Mouse (Mus musculus): ENCODE measurements at regions not wholly inside any gene's neighbourhood (a gene's known extent, or its start where the extent isn't known, plus 50 kb on each side); places are given as distances from the start of the nearest gene placed in this dataset.

GRCm38 (mm10) chr2:147254137-147254536 lies 60.1 kb upstream of the Nkx2-2 start:
- WGBS = 64% methylated on average over 5 of the region's 5 CpGs
- H3K27ac ChIP-seq (replicated peaks; ENCODE audit: low read depth, low read length) = no peak overlapping the region
- no peak overlapping the region for H3K9ac ChIP-seq (ENCODE audit: low read length)
- DNase-seq (ENCODE audit: low spot score) (no peak), ATAC-seq (ENCODE audit: insufficient number of reproducible peaks, low FRiP score, low TSS enrichment, low read depth) (no peak)
- no peaks in the 10 kb centered on the region for H3K9me3 ChIP-seq (ENCODE audit: control insufficient read depth, low read length)
- no peaks in the 10 kb centered on the region for H3K27me3 ChIP-seq (ENCODE audit: control insufficient read depth, insufficient read depth, low read length)
- no peak overlapping the region for H3K4me3 ChIP-seq (ENCODE audit: low read depth, low read length)
- no peaks in the 10 kb centered on the region for H3K4me1 ChIP-seq (ENCODE audit: control insufficient read depth, insufficient read depth, low read length)
- no peak overlapping the region for H3K4me2 ChIP-seq (ENCODE audit: low read depth, severe bottlenecking)
- no peaks in the 10 kb centered on the region for H3K36me3 ChIP-seq (ENCODE audit: control insufficient read depth, insufficient read depth, low read length)

GRCm38 (mm10) chr2:147247981-147248514 lies 54.0 kb upstream of the Nkx2-2 start:
- DNase-seq (ENCODE audit: low spot score) = no peak
- Histone ChIP-seq H3K36me3 (ENCODE audit: control insufficient read depth, insufficient read depth, low read length) (no peaks in the 10 kb centered on the region), H3K4me1 (ENCODE audit: control insufficient read depth, insufficient read depth, low read length) (no peaks in the 10 kb centered on the region), H3K27ac (replicated peaks; ENCODE audit: low read depth, low read length) (no peak overlapping the region), H3K4me3 (ENCODE audit: low read depth, low read length) (no peak overlapping the region), H3K9me3 (ENCODE audit: control insufficient read depth, low read length) (no peaks in the 10 kb centered on the region), H3K9ac (ENCODE audit: low read length) (no peak overlapping the region), H3K27me3 (ENCODE audit: control insufficient read depth, insufficient read depth, low read length) (no peaks in the 10 kb centered on the region), H3K4me2 (ENCODE audit: low read depth, severe bottlenecking) (no peak overlapping the region)
- 68% methylated on average over 6 of the region's 6 CpGs for WGBS
- ATAC-seq (ENCODE audit: insufficient number of reproducible peaks, low FRiP score, low TSS enrichment, low read depth) = no peak

- H3K4me1 ChIP-seq (ENCODE audit: control insufficient read depth, insufficient read depth, low read length) = no peaks in the 10 kb centered on the region
- H3K9ac ChIP-seq (ENCODE audit: low read length) = no peak overlapping the region
- DNase-seq (ENCODE audit: low spot score) (no peak), ATAC-seq (ENCODE audit: insufficient number of reproducible peaks, low FRiP score, low TSS enrichment, low read depth) (no peak)
- H3K27me3 ChIP-seq (ENCODE audit: control insufficient read depth, insufficient read depth, low read length) = no peaks in the 10 kb centered on the region
- H3K36me3 ChIP-seq (ENCODE audit: control insufficient read depth, insufficient read depth, low read length) = no peaks in the 10 kb centered on the region
- no peaks in the 10 kb centered on the region for H3K9me3 ChIP-seq (ENCODE audit: control insufficient read depth, low read length)
- H3K27ac ChIP-seq (replicated peaks; ENCODE audit: low read depth, low read length) = no peak overlapping the region
- H3K4me2 ChIP-seq (ENCODE audit: low read depth, severe bottlenecking) = no peak overlapping the region
- no peak overlapping the region for H3K4me3 ChIP-seq (ENCODE audit: low read depth, low read length)
- 46% methylated on average over 8 of the region's 8 CpGs for WGBS
Measured at GRCm38 (mm10) chr2:147247238-147247637, 53.2 kb upstream of the Nkx2-2 start.

GRCm38 (mm10) chr2:147244406-147244805 lies 50.4 kb upstream of the Nkx2-2 start:
- Histone ChIP-seq H3K36me3 (ENCODE audit: control insufficient read depth, insufficient read depth, low read length) (no peaks in the 10 kb centered on the region), H3K4me1 (ENCODE audit: control insufficient read depth, insufficient read depth, low read length) (no peaks in the 10 kb centered on the region), H3K27me3 (ENCODE audit: control insufficient read depth, insufficient read depth, low read length) (no peaks in the 10 kb centered on the region), H3K4me3 (ENCODE audit: low read depth, low read length) (no peak overlapping the region), H3K4me2 (ENCODE audit: low read depth, severe bottlenecking) (no peak overlapping the region), H3K9ac (ENCODE audit: low read length) (no peak overlapping the region), H3K9me3 (ENCODE audit: control insufficient read depth, low read length) (no peaks in the 10 kb centered on the region), H3K27ac (replicated peaks; ENCODE audit: low read depth, low read length) (no peak overlapping the region)
- WGBS = 82% methylated on average over 1 of the region's 1 CpGs
- DNase-seq (ENCODE audit: low spot score) = no peak
- no peak for ATAC-seq (ENCODE audit: insufficient number of reproducible peaks, low FRiP score, low TSS enrichment, low read depth)

All from limb, embryonic 11.5 days (tissue).